Mouse (Mus musculus): ENCODE measurements around the gene Hexb. TPM values are rescaled to one million over a fixed set of nuclear protein-coding genes. Genes with fewer than 3 reads are reported as not detected.
"Not testable (repeated sequence)": the region's sequence is repeated elsewhere in the genome, so short reads cannot be mapped to it uniquely, and the experiment has no call there.

The Hexb gene
- total RNA-seq, 2 experiments from 2014 or later, result 104 to 107 TPM

- intact Hi-C loops (cut with DNase I), result no loop called here
- DNase-seq (ENCODE audit: low spot score in 2 of 2), result no peak
Measured at GRCm38 (mm10) chr13:97196186-97196924, 1.8 kb downstream of the Hexb start.

GRCm38 (mm10) chr13:97193420-97193819 lies 4.7 kb downstream of the Hexb start:
- intact Hi-C loops (cut with DNase I), result no loop called here
- DNase-seq (ENCODE audit: low spot score in 2 of 2), result peak; percentile 79 to 82

GRCm38 (mm10) chr13:97192649-97193048 lies 5.5 kb downstream of the Hexb start:
- no peak for DNase-seq (ENCODE audit: low spot score in 2 of 2)
- intact Hi-C loops (cut with DNase I), result no loop called here

- intact Hi-C loops (cut with DNase I), result no loop called here
- peak; percentile 46 to 52 for DNase-seq (ENCODE audit: low spot score in 2 of 2)
Measured at GRCm38 (mm10) chr13:97187693-97188092, 10.5 kb downstream of the Hexb start.

GRCm38 (mm10) chr13:97186346-97186745 lies 11.8 kb downstream of the Hexb start:
- intact Hi-C loops (cut with DNase I), result no loop called here
- no peak for DNase-seq (ENCODE audit: low spot score in 2 of 2)

GRCm38 (mm10) chr13:97184656-97185055 lies 13.5 kb downstream of the Hexb start:
- intact Hi-C loops (cut with DNase I), result no loop called here

GRCm38 (mm10) chr13:97184168-97184567 lies 14.0 kb downstream of the Hexb start:
- intact Hi-C loops (cut with DNase I), result no loop called here
- no peak for DNase-seq (ENCODE audit: low spot score in 2 of 2)

More at GRCm38 (mm10) chr13:97184656-97185055, 13.5 kb downstream of the Hexb start:
- no peak for DNase-seq (ENCODE audit: low spot score in 2 of 2)

- DNase-seq (ENCODE audit: low spot score in 2 of 2), result no peak
- intact Hi-C loops (cut with DNase I), result no loop called here
Measured at GRCm38 (mm10) chr13:97182821-97183220, 15.3 kb downstream of the Hexb start.

GRCm38 (mm10) chr13:97180113-97180828 lies 17.9 kb downstream of the Hexb start:
- DNase-seq (ENCODE audit: low spot score in 2 of 2), result no peak
- intact Hi-C loops (cut with DNase I), result no loop called here

GRCm38 (mm10) chr13:97178943-97179342 lies 19.2 kb downstream of the Hexb start:
- intact Hi-C loops (cut with DNase I), result no loop called here
- DNase-seq (ENCODE audit: low spot score in 2 of 2), result no peak

- no peak for DNase-seq (ENCODE audit: low spot score in 2 of 2)
- intact Hi-C loops (cut with DNase I), result no loop called here
Measured at GRCm38 (mm10) chr13:97176731-97177130, 21.4 kb downstream of the Hexb start.

- DNase-seq (ENCODE audit: low spot score in 2 of 2), result no peak
- intact Hi-C loops (cut with DNase I), result no loop called here
Measured at GRCm38 (mm10) chr13:97175520-97176264, 22.5 kb downstream of the Hexb start.

GRCm38 (mm10) chr13:97145834-97146233 lies 52.3 kb downstream of the Hexb start:
- intact Hi-C loops (cut with DNase I), result no loop called here
- DNase-seq (ENCODE audit: low spot score in 2 of 2), result peak; percentile 33 to 37

GRCm38 (mm10) chr13:97142321-97142720 lies 55.8 kb downstream of the Hexb start:
- intact Hi-C loops (cut with DNase I), result no loop called here
- DNase-seq (ENCODE audit: low spot score in 2 of 2), result no peak

GRCm38 (mm10) chr13:97138404-97138931 lies 59.7 kb downstream of the Hexb start:
- intact Hi-C loops (cut with DNase I), result not testable (repeated sequence)

GRCm38 (mm10) chr13:97137466-97138400 lies 60.4 kb downstream of the Hexb start, which contains the start of the genes Gfm2 and Nsa2:
Gfm2 (plus strand) TSS chr13:97137937.
Nsa2 (minus strand) TSS chr13:97137937.
- intact Hi-C loops (cut with DNase I), result no loop called here
- peak; percentile 91 to 94 for DNase-seq (ENCODE audit: low spot score in 2 of 2)

More at GRCm38 (mm10) chr13:97138404-97138931, 59.7 kb downstream of the Hexb start:
- DNase-seq (ENCODE audit: low spot score in 2 of 2), result not testable (repeated sequence)

GRCm38 (mm10) chr13:97130413-97130812 lies 67.7 kb downstream of the Hexb start:
- DNase-seq (ENCODE audit: low spot score in 2 of 2); intact Hi-C loops (cut with DNase I): not testable (repeated sequence)

- intact Hi-C loops (cut with DNase I), result loop anchor here (10.0 kb wide), 1 partner anchor 475 kb away; no protein-coding TSS in a partner anchor
- not testable (repeated sequence) for DNase-seq (ENCODE audit: low spot score in 2 of 2)
Measured at GRCm38 (mm10) chr13:97129654-97130053, 68.5 kb downstream of the Hexb start.

Measured in left cerebral cortex, postnatal 14 days (tissue).